Mouse (Mus musculus): ENCODE measurements at regions not wholly inside any gene's neighbourhood (a gene's known extent, or its start where the extent isn't known, plus 50 kb on each side); places are given as distances from the start of the nearest gene placed in this dataset.

- TF ChIP-seq CTCF (IDR thresholded peaks at IDR 0.05; ENCODE audit: control insufficient read depth, insufficient read depth, insufficient read length) (no peak), CEBPB (IDR thresholded peaks at IDR 0.05; ENCODE audit: low read depth) (no peak)
Observed at GRCm38 (mm10) chr7:137750741-137751140, 313.3 kb downstream of the Glrx3 start.

All from C2C12 (cell line).